Mouse (Mus musculus) liver, embryonic 18 days (tissue): ENCODE results near the gene Npw. TPM values are rescaled to one million over a fixed set of nuclear protein-coding genes. Genes with fewer than 3 reads are reported as not detected.

Source experiments
- polyA plus RNA-seq: library from polyadenylated mRNA; depleted of rRNA; stranded (reverse); fragments of >200 nt; gene quantifications from 2 replicates; pipeline ENCODE4 v1.2.3, GENCODE M21; 2012; rRNA removed

Gene Npw
- 0.07 and 0.16 TPM in 2 replicates for polyA plus RNA-seq

GRCm38 (mm10) chr17:24658017-24658758, at the start of gene Npw:
Gene Npw, minus strand, starts transcription at chr17:24658457.

DNA sequence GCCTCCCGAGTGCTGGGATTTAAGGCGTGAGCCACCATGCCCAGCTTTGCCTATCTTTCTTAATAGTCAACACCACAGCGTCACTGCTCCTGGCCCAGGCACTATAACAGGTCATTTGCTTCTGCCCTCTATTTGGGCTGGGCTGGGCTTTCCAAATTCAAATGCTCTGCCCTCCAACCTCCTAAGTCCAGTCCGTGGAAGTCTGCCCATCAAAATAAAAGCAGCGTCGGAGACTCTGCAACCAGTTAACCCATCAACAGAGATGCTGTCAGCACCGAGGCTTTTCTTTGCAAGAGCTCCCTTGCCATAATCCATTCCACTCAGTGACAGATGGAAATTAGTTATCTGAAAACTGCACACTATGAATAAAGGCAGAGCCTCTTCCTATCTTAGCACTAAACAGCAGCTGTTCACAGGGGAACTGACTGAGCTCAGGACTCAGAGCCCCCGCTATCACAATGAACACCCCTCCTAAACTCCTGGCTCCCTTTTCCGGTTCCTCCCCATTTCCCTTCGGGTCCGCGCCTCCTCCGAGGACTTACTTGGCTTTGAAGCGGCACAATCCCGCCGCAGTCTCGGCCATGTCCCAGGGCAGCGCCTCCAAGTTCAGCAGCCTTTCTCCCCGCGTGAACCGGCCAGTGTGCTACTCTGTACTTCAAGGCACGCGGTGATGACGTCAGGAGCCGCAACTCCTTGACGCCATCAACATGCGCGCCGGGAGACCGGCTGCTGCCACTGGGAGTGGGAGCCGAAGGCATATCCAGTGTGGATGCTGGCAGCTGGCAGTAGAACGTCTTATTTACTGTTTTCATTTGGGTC, 48.9 kb upstream of the Npw start, which contains the start of gene Tbl3:
Gene Tbl3, minus strand, starts transcription at position 679 of the 819 bp plus-strand sequence.

GRCm38 (mm10) chr17:24696011-24696697, 37.9 kb upstream of the Npw start, which contains the start of the genes Gfer and Noxo1:
Gene Gfer, minus strand, starts transcription at chr17:24696156.
Gene Noxo1, plus strand, starts transcription at chr17:24696234.

GRCm38 (mm10) chr17:24689251-24690081, 31.2 kb upstream of the Npw start, which contains the start of gene Syngr3:
Gene Syngr3, minus strand, starts transcription at chr17:24689955.

GRCm38 (mm10) chr17:24669545-24670245, 11.4 kb upstream of the Npw start, which contains the start of gene Zfp598:
Gene Zfp598, plus strand, starts transcription at chr17:24669687.

DNA sequence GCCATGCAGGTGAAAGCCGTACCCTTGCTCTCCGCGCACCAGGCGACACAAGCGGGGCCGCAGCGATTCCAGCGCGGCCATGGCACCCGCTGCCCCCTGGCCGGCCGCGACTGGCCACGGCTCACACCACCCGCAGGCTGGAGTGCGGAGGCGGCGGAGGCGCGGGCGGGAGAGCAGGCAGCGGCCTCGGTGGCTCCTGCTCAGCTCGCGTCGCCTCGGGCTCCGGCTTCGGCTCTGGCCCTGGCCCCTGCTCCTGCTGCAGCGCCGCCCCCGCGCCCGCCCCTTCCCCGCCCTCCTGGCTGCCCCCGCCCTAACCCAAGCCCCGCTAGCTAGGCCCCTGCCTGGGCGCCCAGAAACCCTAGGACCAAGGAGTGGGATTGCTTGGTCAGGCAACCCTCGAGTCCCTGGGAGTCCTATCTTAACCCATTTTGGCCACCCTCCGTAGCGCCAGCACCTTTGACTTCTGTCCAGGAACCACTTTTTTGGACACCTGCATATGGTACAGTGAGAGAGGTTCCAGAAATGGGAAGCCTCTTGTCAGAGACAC, 8.1 kb downstream of the Npw start, which contains the start of gene Slc9a3r2:
Gene Slc9a3r2, minus strand, starts transcription at position 258 of the 547 bp plus-strand sequence.

DNA sequence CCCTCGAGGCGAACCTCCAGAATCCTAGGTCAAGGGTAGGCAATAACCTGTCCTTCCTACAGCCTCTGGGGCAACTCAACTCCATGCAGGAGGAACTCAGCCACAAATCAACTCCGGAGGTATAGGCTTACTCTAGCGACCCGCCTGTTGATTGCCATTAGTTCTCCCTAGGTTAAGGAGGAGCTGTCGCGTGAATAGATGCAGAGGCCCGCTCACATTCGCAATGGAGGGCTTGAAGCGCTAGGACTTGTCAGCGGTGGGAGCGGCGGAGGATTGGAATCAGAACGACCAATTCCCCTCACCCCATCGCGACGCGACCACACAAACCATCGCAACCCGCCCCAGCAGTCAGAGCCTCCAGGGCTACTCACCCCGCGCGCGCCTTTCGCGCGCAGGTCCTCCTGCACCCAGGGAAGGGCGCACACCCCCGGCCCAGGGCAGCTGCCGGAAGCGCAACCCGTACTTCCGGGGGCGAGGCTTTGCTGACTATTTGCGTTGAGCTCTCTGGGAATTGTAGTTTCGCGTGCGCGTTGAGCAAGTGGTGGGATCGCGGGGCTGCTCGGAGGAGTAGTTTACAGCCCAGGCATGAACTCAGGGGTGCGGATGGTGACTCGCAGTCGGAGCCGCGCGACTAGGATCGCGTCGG, 26.0 kb downstream of the Npw start, which contains the start of the genes Tsc2 and Nthl1:
Gene Tsc2, minus strand, starts transcription at position 464 of the 646 bp plus-strand sequence.
Gene Nthl1, plus strand, starts transcription at position 514 of the 646 bp plus-strand sequence.

Other genes with a start within 250 kb of the Npw start
- 72.7 and 77.9 TPM in 2 replicates for gene Rnps1, start 243.9 kb downstream of the Npw start, polyA plus RNA-seq
- 112 and 121 TPM in 2 replicates for gene Eci1, start 231.8 kb downstream of the Npw start, polyA plus RNA-seq
- gene Dnase1l2, start 215.4 kb downstream of the Npw start, polyA plus RNA-seq, result 2.2 and 2.4 TPM in 2 replicates
- 17.6 and 21.6 TPM in 2 replicates for gene E4f1, start 188.1 kb downstream of the Npw start, polyA plus RNA-seq
- gene Pgp, start 188.1 kb downstream of the Npw start, polyA plus RNA-seq, result 21.3 and 23.2 TPM in 2 replicates
- 0.14 and 0.23 TPM in 2 replicates for gene Bricd5, start 184.6 kb downstream of the Npw start, polyA plus RNA-seq
- 10.8 TPM in 2 replicates for gene Mlst8, start 179.4 kb downstream of the Npw start, polyA plus RNA-seq
- 0.07 and 0.08 TPM in 2 replicates for gene Caskin1, start 169.9 kb downstream of the Npw start, polyA plus RNA-seq
- 48.2 and 52.1 TPM in 2 replicates for gene Traf7, start 130.5 kb downstream of the Npw start, polyA plus RNA-seq
- 0.24 and 0.30 TPM in 2 replicates for gene Rab26, start 124.2 kb downstream of the Npw start, polyA plus RNA-seq
- gene Pkd1, start 108.6 kb downstream of the Npw start, polyA plus RNA-seq, result 3.8 and 5.0 TPM in 2 replicates
- 17.8 and 20.1 TPM in 2 replicates for gene Tsc2, start 25.8 kb downstream of the Npw start, polyA plus RNA-seq
- gene Nthl1, start 25.8 kb downstream of the Npw start, polyA plus RNA-seq, result 5.8 and 6.5 TPM in 2 replicates
- 10.7 and 11.8 TPM in 2 replicates for gene Slc9a3r2, start 8.1 kb downstream of the Npw start, polyA plus RNA-seq
- 21.7 and 27.6 TPM in 2 replicates for gene Zfp598, start 11.2 kb upstream of the Npw start, polyA plus RNA-seq
- 0.12 and 0.14 TPM in 2 replicates for gene Syngr3, start 31.5 kb upstream of the Npw start, polyA plus RNA-seq
- gene Gfer, start 37.7 kb upstream of the Npw start, polyA plus RNA-seq, result 18.4 and 20.5 TPM in 2 replicates
- 1.1 and 1.2 TPM in 2 replicates for gene Noxo1, start 37.8 kb upstream of the Npw start, polyA plus RNA-seq
- gene Tbl3, start 49.2 kb upstream of the Npw start, polyA plus RNA-seq, result 17.9 and 18.1 TPM in 2 replicates
- 0.10 TPM in 1 of 2 replicates, not detected in the other for gene Rnf151, start 59.6 kb upstream of the Npw start, polyA plus RNA-seq
- 1,642 and 1,684 TPM in 2 replicates for gene Rps2, start 59.7 kb upstream of the Npw start, polyA plus RNA-seq
- 215 and 225 TPM in 2 replicates for gene Ndufb10, start 66.0 kb upstream of the Npw start, polyA plus RNA-seq
- gene Rpl3l, start 69.4 kb upstream of the Npw start, polyA plus RNA-seq, result 0.11 and 0.13 TPM in 2 replicates
- 91.0 and 112 TPM in 2 replicates for gene Msrb1, start 78.2 kb upstream of the Npw start, polyA plus RNA-seq
- gene Hs3st6, start 94.5 kb upstream of the Npw start, polyA plus RNA-seq, result 0.84 and 0.96 TPM in 2 replicates
- gene Meiob, start 145.8 kb upstream of the Npw start, polyA plus RNA-seq, result 0.49 and 0.74 TPM in 2 replicates
- 160 and 200 TPM in 2 replicates for gene Hagh, start 181.7 kb upstream of the Npw start, polyA plus RNA-seq
- gene Fahd1, start 191.9 kb upstream of the Npw start, polyA plus RNA-seq, result 43.4 and 44.7 TPM in 2 replicates
- 12.4 and 15.1 TPM in 2 replicates for gene Igfals, start 207.5 kb upstream of the Npw start, polyA plus RNA-seq
- 15.4 and 17.7 TPM in 2 replicates for gene Nubp2, start 227.9 kb upstream of the Npw start, polyA plus RNA-seq
- gene Spsb3, start 228.2 kb upstream of the Npw start, polyA plus RNA-seq, result 26.4 and 28.2 TPM in 2 replicates
- gene Eme2, start 236.6 kb upstream of the Npw start, polyA plus RNA-seq, result 11.2 and 11.3 TPM in 2 replicates
- gene Mrps34, start 236.7 kb upstream of the Npw start, polyA plus RNA-seq, result 52.2 and 58.3 TPM in 2 replicates
- 32.3 and 35.5 TPM in 2 replicates for gene Nme3, start 238.0 kb upstream of the Npw start, polyA plus RNA-seq